Mouse (Mus musculus): ENCODE measurements at regions not wholly inside any gene's neighbourhood (a gene's known extent, or its start where the extent isn't known, plus 50 kb on each side); places are given as distances from the start of the nearest gene placed in this dataset.

GRCm38 (mm10) chr12:107266696-107267095 lies 221.7 kb upstream of the 3110018I06Rik start:
- no peaks in the 10 kb centered on the region for H3K4me1 ChIP-seq
- H3K9ac ChIP-seq (replicated peaks) = no peak overlapping the region
- 66% methylated on average over 2 of the region's 2 CpGs for WGBS
- H3K4me2 ChIP-seq = no peak overlapping the region
- no peaks in the 10 kb centered on the region for H3K9me3 ChIP-seq (replicated peaks)
- no peak for ATAC-seq (ENCODE audit: low FRiP score)
- H3K4me3 ChIP-seq (replicated peaks) = no peak overlapping the region
- H3K36me3 ChIP-seq = no peaks in the 10 kb centered on the region
- H3K27ac ChIP-seq (replicated peaks) = no peak overlapping the region
- no peaks in the 10 kb centered on the region for H3K27me3 ChIP-seq (replicated peaks)

- 73% methylated on average over 9 of the region's 9 CpGs for WGBS
- H3K4me2 ChIP-seq = no peak overlapping the region
- ATAC-seq (ENCODE audit: low FRiP score) = no peak
These were observed 202.8 kb upstream of the 3110018I06Rik start for GRCm38 (mm10) chr12:107285622-107286021.

GRCm38 (mm10) chr12:107291377-107291776 lies 197.1 kb upstream of the 3110018I06Rik start:
- no peak overlapping the region for H3K4me2 ChIP-seq
- 90% methylated on average over 5 of the region's 5 CpGs for WGBS
- H3K27ac ChIP-seq (replicated peaks) = no peak overlapping the region
- H3K4me3 ChIP-seq (replicated peaks) = no peak overlapping the region
- ATAC-seq (ENCODE audit: low FRiP score) = no peak
- no peaks in the 10 kb centered on the region for H3K9me3 ChIP-seq (replicated peaks)
- no peaks in the 10 kb centered on the region for H3K36me3 ChIP-seq
- H3K27me3 ChIP-seq (replicated peaks) = no peaks in the 10 kb centered on the region
- no peaks in the 10 kb centered on the region for H3K4me1 ChIP-seq
- H3K9ac ChIP-seq (replicated peaks) = no peak overlapping the region

More at GRCm38 (mm10) chr12:107285622-107286021, 202.8 kb upstream of the 3110018I06Rik start:
- Histone ChIP-seq H3K4me3 (replicated peaks) (no peak overlapping the region), H3K36me3 (no peaks in the 10 kb centered on the region), H3K27me3 (replicated peaks) (no peaks in the 10 kb centered on the region), H3K4me1 (no peaks in the 10 kb centered on the region), H3K9me3 (replicated peaks) (no peaks in the 10 kb centered on the region), H3K27ac (replicated peaks) (no peak overlapping the region), H3K9ac (replicated peaks) (no peak overlapping the region)

- Histone ChIP-seq H3K36me3 (no peaks in the 10 kb centered on the region), H3K9me3 (replicated peaks) (no peaks in the 10 kb centered on the region), H3K4me3 (replicated peaks) (no peak overlapping the region), H3K9ac (replicated peaks) (no peak overlapping the region), H3K4me1 (peaks cover 9% of the 10 kb centered on the region; the same call in 1 of the 2 replicates), H3K4me2 (no peak overlapping the region), H3K27me3 (replicated peaks) (no peaks in the 10 kb centered on the region), H3K27ac (replicated peaks) (no peak overlapping the region)
- 19% methylated on average over 15 of the region's 15 CpGs for WGBS
- ATAC-seq (ENCODE audit: low FRiP score) = no peak
These were observed 181.2 kb upstream of the 3110018I06Rik start for GRCm38 (mm10) chr12:107307094-107307740.

- H3K9me3 ChIP-seq (replicated peaks) = no peaks in the 10 kb centered on the region
- no peak for ATAC-seq (ENCODE audit: low FRiP score)
- no peaks in the 10 kb centered on the region for H3K36me3 ChIP-seq
- H3K4me1 ChIP-seq = no peaks in the 10 kb centered on the region
- no peak overlapping the region for H3K4me2 ChIP-seq
- no peak overlapping the region for H3K4me3 ChIP-seq (replicated peaks)
- WGBS = 98% methylated on average over 4 of the region's 4 CpGs
- H3K9ac ChIP-seq (replicated peaks) = no peak overlapping the region
- no peak overlapping the region for H3K27ac ChIP-seq (replicated peaks)
- H3K27me3 ChIP-seq (replicated peaks) = no peaks in the 10 kb centered on the region
These were observed 173.0 kb upstream of the 3110018I06Rik start for GRCm38 (mm10) chr12:107315446-107315845.

GRCm38 (mm10) chr12:107322861-107323260 lies 165.6 kb upstream of the 3110018I06Rik start:
- no peaks in the 10 kb centered on the region for H3K9me3 ChIP-seq (replicated peaks)

GRCm38 (mm10) chr12:107326101-107326500 lies 162.3 kb upstream of the 3110018I06Rik start:
- no peak overlapping the region for H3K9ac ChIP-seq (replicated peaks)
- H3K4me2 ChIP-seq = no peak overlapping the region
- no peaks in the 10 kb centered on the region for H3K27me3 ChIP-seq (replicated peaks)
- no peaks in the 10 kb centered on the region for H3K36me3 ChIP-seq
- H3K4me3 ChIP-seq (replicated peaks) = no peak overlapping the region
- no peak overlapping the region for H3K27ac ChIP-seq (replicated peaks)
- 98% methylated on average over 10 of the region's 10 CpGs for WGBS
- H3K4me1 ChIP-seq = 0 out of 2 replicates have a peak, but pooled peaks cover 3% of the 10 kb centered on the region
- H3K9me3 ChIP-seq (replicated peaks) = no peaks in the 10 kb centered on the region
- ATAC-seq (ENCODE audit: low FRiP score) = no peak

More at GRCm38 (mm10) chr12:107322861-107323260, 165.6 kb upstream of the 3110018I06Rik start:
- Histone ChIP-seq H3K27ac (replicated peaks) (no peak overlapping the region), H3K27me3 (replicated peaks) (no peaks in the 10 kb centered on the region), H3K9ac (replicated peaks) (no peak overlapping the region), H3K36me3 (no peaks in the 10 kb centered on the region), H3K4me1 (no peaks in the 10 kb centered on the region), H3K4me2 (no peak overlapping the region), H3K4me3 (replicated peaks) (no peak overlapping the region)
- no peak for ATAC-seq (ENCODE audit: low FRiP score)
- WGBS = 21% methylated on average over 7 of the region's 7 CpGs

GRCm38 (mm10) chr12:107327107-107327770 lies 161.2 kb upstream of the 3110018I06Rik start:
- Histone ChIP-seq H3K4me3 (replicated peaks) (no peak overlapping the region), H3K4me1 (0 out of 2 replicates have a peak, but pooled peaks cover 3% of the 10 kb centered on the region), H3K4me2 (no peak overlapping the region), H3K36me3 (no peaks in the 10 kb centered on the region), H3K27me3 (replicated peaks) (no peaks in the 10 kb centered on the region), H3K27ac (replicated peaks) (no peak overlapping the region), H3K9me3 (replicated peaks) (no peaks in the 10 kb centered on the region), H3K9ac (replicated peaks) (no peak overlapping the region)
- 83% methylated on average over 9 of the region's 9 CpGs for WGBS
- ATAC-seq (ENCODE audit: low FRiP score) = no peak

- ATAC-seq (ENCODE audit: low FRiP score) = no peak
- no peaks in the 10 kb centered on the region for H3K27me3 ChIP-seq (replicated peaks)
- WGBS = 15% methylated on average over 9 of the region's 9 CpGs
These were observed 159.4 kb upstream of the 3110018I06Rik start for GRCm38 (mm10) chr12:107328986-107329385.

GRCm38 (mm10) chr12:107334366-107334765 lies 154.1 kb upstream of the 3110018I06Rik start:
- Histone ChIP-seq H3K4me3 (replicated peaks) (no peak overlapping the region), H3K9me3 (replicated peaks) (no peaks in the 10 kb centered on the region)

More at GRCm38 (mm10) chr12:107328986-107329385, 159.4 kb upstream of the 3110018I06Rik start:
- H3K36me3 ChIP-seq = no peaks in the 10 kb centered on the region
- H3K27ac ChIP-seq (replicated peaks) = no peak overlapping the region
- 0 out of 2 replicates have a peak, but pooled peaks cover 3% of the 10 kb centered on the region for H3K4me1 ChIP-seq
- no peak overlapping the region for H3K9ac ChIP-seq (replicated peaks)
- no peaks in the 10 kb centered on the region for H3K9me3 ChIP-seq (replicated peaks)
- no peak overlapping the region for H3K4me2 ChIP-seq
- H3K4me3 ChIP-seq (replicated peaks) = no peak overlapping the region

GRCm38 (mm10) chr12:107335106-107335505 lies 153.3 kb upstream of the 3110018I06Rik start:
- ATAC-seq (ENCODE audit: low FRiP score) = no peak
- H3K4me2 ChIP-seq = no peak overlapping the region
- H3K9me3 ChIP-seq (replicated peaks) = no peaks in the 10 kb centered on the region
- H3K4me3 ChIP-seq (replicated peaks) = no peak overlapping the region
- H3K27ac ChIP-seq (replicated peaks) = no peak overlapping the region
- H3K27me3 ChIP-seq (replicated peaks) = no peaks in the 10 kb centered on the region
- WGBS = 62% methylated on average over 12 of the region's 12 CpGs
- H3K36me3 ChIP-seq = no peaks in the 10 kb centered on the region
- H3K9ac ChIP-seq (replicated peaks) = no peak overlapping the region
- H3K4me1 ChIP-seq = no peaks in the 10 kb centered on the region

More at GRCm38 (mm10) chr12:107334366-107334765, 154.1 kb upstream of the 3110018I06Rik start:
- H3K4me1 ChIP-seq = no peaks in the 10 kb centered on the region
- ATAC-seq (ENCODE audit: low FRiP score) = no peak
- no peak overlapping the region for H3K4me2 ChIP-seq
- no peaks in the 10 kb centered on the region for H3K36me3 ChIP-seq
- H3K27ac ChIP-seq (replicated peaks) = no peak overlapping the region
- H3K27me3 ChIP-seq (replicated peaks) = no peaks in the 10 kb centered on the region
- WGBS = 88% methylated on average over 8 of the region's 8 CpGs
- H3K9ac ChIP-seq (replicated peaks) = no peak overlapping the region

GRCm38 (mm10) chr12:107338758-107339157 lies 149.7 kb upstream of the 3110018I06Rik start:
- 88% methylated on average over 10 of the region's 10 CpGs for whole genome bisulfite sequencing
- Histone ChIP-seq H3K9me3 (replicated peaks) (no peaks in the 10 kb centered on the region), H3K27ac (replicated peaks) (no peak overlapping the region), H3K36me3 (no peaks in the 10 kb centered on the region), H3K4me3 (replicated peaks) (no peak overlapping the region), H3K4me1 (no peaks in the 10 kb centered on the region), H3K9ac (replicated peaks) (no peak overlapping the region), H3K27me3 (replicated peaks) (no peaks in the 10 kb centered on the region), H3K4me2 (no peak overlapping the region)
- no peak for ATAC-seq (ENCODE audit: low FRiP score)

Data from neural tube, embryonic 15.5 days (tissue).